Mouse (Mus musculus) gastrocnemius, postnatal 36 days (tissue): ENCODE measurements around the gene Kif21a. TPM values are rescaled to one million over a fixed set of nuclear protein-coding genes. Genes with fewer than 3 reads are reported as not detected.

Experiments used
- DNase-seq, 2 experiments: peaks; one replicate each; pipeline ENCODE4 v3.0.0; 2022
- intact Hi-C: fragments of 180-260 bp; cut with DNase I; formaldehyde crosslinking; loops from one replicate; pipeline ENCODE4 v1.15.1; 2025
- long read RNA-seq, 2 experiments: library from polyadenylated mRNA; stranded (forward); transcript quantifications; one replicate each; pipeline ENCODE4 v2.0.0; 2021
- total RNA-seq, 2 experiments: library from RNA; stranded (reverse); gene quantifications; 2 replicates each; pipeline ENCODE4 v1.2.3; 2021

Gene Kif21a
- total RNA-seq: 10 to 100 TPM; 12.8 to 14.1 TPM
- long read RNA-seq, experiment 1: 0 reads
- long read RNA-seq, experiment 2, partial matches to known transcripts: 1 of 3 reads
- long read RNA-seq, experiment 2, other reads (novel, unspliced or antisense): 2 of 3 reads

GRCm38 (mm10) chr15:91049496-91050441 lies at the start of gene Kif21a:
Gene Kif21a (minus strand): TSS chr15:91049948.
- DNase-seq: peak; percentile 57 to 60
- intact Hi-C loops: loop anchor here (5.0 kb wide), 1 partner anchor 103 kb away; no protein-coding TSS in a partner anchor

- intact Hi-C loops: no loop called here
- DNase-seq: peak; percentile 21 to 38
These were observed 46.9 kb upstream of the Kif21a start for GRCm38 (mm10) chr15:91096606-91097005.

GRCm38 (mm10) chr15:91089427-91089826 lies 39.7 kb upstream of the Kif21a start:
- intact Hi-C loops: no loop called here

DNA sequence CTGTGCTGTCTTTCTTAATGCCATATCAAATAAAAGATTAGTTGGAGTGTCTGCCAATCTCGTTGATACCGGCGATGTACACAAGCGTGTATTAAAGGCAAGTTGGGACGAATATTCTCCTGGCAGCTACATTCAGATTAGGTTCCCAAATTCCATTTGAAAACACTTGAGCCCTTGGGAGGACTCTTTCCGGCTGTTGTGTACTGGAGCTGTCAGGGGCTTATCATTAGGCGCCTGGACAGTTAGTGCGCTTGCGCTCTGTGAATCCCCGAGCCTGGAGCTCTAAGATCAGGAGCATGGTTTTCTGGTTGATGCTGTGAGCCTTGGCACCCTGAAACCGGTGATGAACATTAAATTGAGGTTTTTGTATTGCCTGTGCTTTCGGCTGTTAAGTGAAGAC lies 38.3 kb upstream of the Kif21a start:
- DNase-seq: no peak
- intact Hi-C loops: no loop called here

More at GRCm38 (mm10) chr15:91089427-91089826, 39.7 kb upstream of the Kif21a start:
- no peak for DNase-seq

DNA sequence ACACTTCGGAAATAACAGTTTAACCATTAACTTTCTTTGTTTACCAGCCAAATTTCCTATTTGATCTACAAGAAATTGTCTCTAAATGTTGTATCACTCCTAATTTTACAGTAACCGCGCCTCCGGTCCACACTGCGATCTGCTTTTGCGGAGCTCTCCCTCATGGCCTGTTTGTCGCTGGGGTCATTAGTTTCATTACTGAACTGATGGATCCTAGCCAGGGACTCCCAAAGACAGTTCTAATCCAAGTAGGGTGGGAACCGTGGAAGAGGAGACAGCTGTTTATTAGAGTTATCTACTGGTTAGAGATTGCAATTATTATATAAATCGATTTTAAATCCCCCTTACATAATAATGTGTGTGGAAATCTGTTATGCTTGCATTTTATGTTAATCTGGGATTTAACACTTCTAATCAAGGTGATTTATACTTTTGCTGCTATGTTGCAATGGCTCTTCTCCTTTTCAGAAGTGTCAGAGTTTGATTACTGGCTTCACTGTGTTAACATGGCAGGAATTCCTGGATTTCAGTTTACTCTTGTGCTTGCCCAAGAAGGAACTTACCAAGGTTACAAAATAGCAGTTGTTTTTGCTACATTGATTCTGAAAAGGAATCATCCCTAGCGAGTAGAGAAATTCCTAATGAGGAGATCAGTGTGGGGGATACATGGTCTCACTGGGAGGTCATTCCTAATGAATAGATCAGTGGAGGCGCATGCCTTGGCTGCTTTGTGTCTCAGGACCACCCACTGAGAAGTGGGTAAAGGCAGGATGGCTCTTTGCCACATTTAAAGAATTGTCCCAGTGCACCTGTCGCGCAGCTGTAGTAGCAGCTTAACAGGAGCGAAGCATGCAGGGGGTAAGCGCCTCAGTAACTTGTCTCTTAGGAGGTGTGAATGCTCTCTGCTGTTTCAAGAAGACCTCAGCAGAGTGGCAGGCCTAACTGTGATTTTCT lies 28.0 kb upstream of the Kif21a start:
- DNase-seq: no peak
- intact Hi-C loops: no loop called here

GRCm38 (mm10) chr15:91072440-91072839 lies 22.7 kb upstream of the Kif21a start:
- no peak for DNase-seq
- intact Hi-C loops: no loop called here

GRCm38 (mm10) chr15:91064310-91064826 lies 14.6 kb upstream of the Kif21a start:
- no peak for DNase-seq
- intact Hi-C loops: no loop called here

- no peak for DNase-seq
- intact Hi-C loops: no loop called here
These were observed 14.1 kb upstream of the Kif21a start for GRCm38 (mm10) chr15:91063845-91064244.

- intact Hi-C loops: no loop called here
- no peak for DNase-seq
These were observed 7.2 kb upstream of the Kif21a start for GRCm38 (mm10) chr15:91056866-91057342.

- intact Hi-C loops: no loop called here
These were observed 6.6 kb upstream of the Kif21a start for GRCm38 (mm10) chr15:91056176-91056865.

GRCm38 (mm10) chr15:91048951-91049495 lies 725 bp downstream of the Kif21a start:
- intact Hi-C loops: no loop called here
- peak in 1 of 2 experiments; percentile 13 for DNase-seq

More at GRCm38 (mm10) chr15:91056176-91056865, 6.6 kb upstream of the Kif21a start:
- no peak for DNase-seq

DNA sequence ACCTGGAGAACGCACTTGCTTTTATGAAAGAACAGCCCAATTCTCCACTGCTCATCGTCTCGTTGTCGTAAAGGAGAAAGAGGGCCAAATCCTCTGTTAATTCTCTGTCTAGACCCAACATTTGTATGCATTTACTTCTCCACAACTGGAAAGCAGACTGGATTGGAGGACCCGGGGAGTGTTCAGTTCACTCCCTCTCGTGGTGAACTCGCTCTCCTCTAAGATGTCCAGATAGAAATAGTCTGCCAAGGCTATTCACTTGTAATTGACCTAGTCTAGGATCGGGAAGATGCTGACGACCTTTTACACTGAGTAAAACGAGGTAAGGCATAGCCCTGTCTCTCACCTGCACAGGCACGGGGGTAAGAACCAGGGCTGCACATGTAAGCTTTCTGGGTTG lies 2.1 kb downstream of the Kif21a start:
- no peak for DNase-seq
- intact Hi-C loops: no loop called here

GRCm38 (mm10) chr15:91046506-91046905 lies 3.2 kb downstream of the Kif21a start:
- DNase-seq: no peak
- intact Hi-C loops: no loop called here

DNA sequence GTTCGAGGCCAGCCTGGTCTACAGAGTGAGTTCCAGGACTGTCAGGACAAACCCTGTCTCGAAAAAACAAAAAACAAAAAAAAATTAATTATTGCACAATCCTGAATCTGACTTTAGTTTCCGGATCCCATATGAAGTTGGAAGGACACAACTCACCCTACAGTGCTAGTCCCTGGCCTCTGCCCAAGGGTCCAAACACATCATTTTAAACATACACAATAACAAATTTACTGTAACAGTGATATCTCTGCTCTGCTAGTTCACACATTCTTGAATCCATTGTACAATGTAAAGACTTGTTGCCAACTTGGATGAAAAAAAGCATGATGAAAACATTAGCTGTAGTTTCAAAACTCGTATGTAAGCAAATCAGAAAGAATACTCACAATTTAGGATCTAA lies 6.5 kb downstream of the Kif21a start:
- DNase-seq: no peak
- intact Hi-C loops: no loop called here

- intact Hi-C loops: no loop called here
- DNase-seq: no peak
These were observed 10.9 kb downstream of the Kif21a start for GRCm38 (mm10) chr15:91038860-91039259.

DNA sequence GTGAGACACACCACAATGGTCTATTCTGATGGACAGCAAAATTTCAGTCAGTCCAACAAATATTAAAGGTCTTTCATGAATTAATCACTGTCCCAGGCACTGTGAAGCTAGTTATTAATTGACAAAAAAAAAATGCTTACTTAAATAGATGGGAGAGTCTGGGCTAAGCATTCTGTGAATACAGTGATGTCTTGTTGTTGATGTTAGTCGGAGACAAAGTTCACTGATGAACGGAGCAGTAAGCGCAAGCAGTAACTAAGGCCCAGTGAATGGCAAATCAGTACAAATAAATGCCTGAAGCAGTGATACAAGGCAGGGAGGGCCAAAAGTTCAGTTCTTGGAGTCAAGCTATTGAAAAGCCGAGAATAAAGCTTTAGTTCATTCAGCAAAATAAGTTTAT lies 15.7 kb downstream of the Kif21a start:
- intact Hi-C loops: no loop called here
- no peak for DNase-seq

GRCm38 (mm10) chr15:91033529-91033928 lies 16.2 kb downstream of the Kif21a start:
- intact Hi-C loops: no loop called here
- DNase-seq: no peak

DNA sequence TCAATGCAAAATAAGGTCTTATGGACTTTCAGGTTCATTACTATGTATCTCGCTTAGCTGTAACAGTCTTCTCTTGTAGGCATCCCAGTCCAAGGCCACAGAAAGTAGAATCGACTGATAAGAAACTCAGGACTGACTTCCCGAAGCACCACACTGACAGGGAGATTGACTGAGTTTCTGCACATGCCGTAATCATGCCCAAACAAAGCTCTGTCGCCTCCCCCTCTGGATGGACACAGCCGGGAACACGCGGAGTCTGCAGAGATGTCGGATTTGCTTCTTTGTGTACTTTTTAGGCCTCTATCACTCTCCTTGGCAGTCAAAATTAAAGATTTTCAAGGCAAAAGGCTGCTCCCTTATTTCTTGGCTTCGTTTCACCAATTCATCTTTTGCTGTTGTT lies 20.8 kb downstream of the Kif21a start:
- intact Hi-C loops: no loop called here
- no peak for DNase-seq

GRCm38 (mm10) chr15:91028494-91028893 lies 21.3 kb downstream of the Kif21a start:
- intact Hi-C loops: no loop called here
- DNase-seq: no peak
